Mouse (Mus musculus) cerebellum, adult 11-12 months (tissue): ENCODE data around the gene Ak2.
A peak's percentile ranks its signal among the peaks of the same experiment; 100 is the strongest.

ENCODE experiments used
- DNase-seq: peaks from one replicate; pipeline ENCODE4 v3.0.0; 2022

Gene Ak2

DNA sequence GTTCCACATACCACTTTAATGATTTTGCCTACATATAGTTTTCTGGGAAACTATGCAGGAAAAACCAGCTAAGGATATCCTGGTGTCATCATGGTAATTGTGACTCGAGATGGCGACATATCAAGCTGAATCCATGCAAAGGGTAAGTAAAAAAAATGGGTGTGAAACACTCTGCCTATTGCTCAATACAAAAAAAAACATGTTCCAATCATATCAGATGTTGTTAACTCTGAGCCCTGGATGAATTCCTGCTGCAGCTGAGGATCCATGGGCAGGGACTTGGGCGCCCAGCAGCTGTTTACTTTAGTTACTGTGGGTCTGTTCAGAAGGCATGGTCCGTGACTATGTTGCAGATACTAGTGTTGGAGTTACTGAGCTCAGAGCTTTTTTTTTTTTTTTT is 15.2 kb upstream of the Ak2 start:
- no peak for DNase-seq

DNA sequence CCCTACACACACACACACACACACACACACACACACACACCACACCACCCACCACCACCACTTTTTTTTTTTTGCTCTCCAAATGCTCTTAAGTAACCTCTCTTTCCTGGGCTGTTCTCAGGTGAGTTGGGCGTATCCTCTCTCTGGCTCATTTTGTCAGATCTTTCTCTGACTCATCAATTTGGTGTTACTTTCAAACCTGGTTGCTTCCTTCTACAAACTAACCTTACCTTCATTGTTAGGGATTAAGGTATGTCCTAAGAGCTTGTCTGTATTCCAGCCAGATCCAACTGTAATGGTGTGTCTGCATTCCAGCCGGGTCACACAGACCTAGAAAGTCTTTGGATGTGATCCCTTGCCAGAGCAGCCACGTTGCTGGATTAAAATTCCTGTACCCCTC is 14.5 kb upstream of the Ak2 start:
- DNase-seq: no peak

DNA sequence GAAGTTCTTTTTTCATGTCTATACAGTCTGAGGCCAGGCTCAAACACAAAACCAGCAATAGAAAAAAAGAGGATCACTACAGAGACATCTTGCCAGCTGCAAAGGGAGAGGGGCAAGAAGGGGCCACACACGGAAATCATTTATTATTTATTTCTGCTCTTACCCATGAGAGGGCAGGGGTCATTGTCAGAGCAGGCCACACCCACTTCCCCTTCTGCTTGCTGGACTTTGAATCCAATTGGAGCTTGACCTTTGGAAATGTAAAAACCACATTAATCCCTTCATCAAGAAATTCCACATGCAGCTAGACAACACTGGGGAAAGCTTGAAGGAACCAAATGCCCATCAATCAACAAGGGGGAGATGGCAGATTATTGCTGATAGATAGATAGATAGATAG is 13.1 kb upstream of the Ak2 start:
- no peak for DNase-seq

DNA sequence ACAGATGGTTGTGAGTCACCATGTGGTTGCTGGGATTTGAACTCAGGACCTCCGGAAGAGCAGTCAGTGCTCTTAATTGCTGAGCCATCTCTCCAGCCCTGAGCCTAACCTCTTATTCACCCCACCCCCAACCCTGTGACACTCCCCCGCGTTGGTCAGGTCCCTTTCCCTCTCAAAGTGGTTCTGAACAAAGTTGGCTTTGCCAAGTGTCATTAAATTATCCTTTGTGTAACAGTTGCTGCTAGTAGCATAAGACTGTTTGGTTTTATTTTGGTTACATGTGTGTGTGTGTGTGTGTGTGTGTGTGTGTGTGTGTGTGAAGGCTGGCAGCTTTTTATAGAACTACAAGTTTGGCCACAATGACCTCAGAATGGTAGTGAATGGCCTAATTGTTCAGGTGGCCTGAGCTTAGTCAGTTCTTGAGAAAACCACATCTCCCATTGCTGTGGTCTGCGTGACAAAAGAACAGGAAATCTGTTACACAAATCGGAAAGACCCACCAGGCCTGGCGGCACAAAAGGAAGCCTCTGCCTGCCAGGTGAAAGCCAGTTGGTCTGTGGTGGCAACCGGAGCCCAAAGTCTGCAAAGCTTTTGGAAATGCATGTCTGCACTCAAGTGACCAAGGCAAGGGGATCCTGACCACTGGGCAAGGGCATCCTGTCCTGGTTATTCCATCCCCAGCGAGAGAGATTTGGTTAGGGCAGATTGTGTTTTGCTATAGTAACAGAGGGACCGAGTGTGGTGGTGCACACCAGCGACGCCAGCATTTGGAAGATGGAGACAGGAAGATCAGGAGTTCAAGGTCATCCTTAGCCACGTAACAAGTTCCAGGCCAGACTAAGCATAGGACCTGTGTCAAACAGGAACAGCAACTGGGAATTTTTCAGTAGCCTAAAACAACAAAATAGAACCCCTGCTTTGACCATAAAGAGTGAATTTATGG is 10.6 kb upstream of the Ak2 start:
- no peak for DNase-seq

DNA sequence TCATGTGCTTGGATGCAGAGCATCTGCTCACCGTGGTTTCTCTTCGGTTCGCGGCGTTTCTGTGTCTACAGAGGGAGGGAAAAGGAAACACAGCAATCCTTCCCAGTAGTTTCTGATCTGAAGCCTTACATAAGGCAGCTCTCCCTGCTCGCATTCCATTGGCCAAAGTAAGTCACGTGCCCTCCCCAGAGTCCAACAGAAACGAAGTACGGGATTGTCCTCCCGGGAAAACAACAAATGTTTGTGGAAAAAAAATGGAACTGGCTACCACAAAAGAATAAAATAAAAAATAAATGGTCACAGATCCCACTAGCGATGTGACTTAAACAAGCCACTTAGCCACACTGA is 10.0 kb upstream of the Ak2 start:
- DNase-seq: no peak

DNA sequence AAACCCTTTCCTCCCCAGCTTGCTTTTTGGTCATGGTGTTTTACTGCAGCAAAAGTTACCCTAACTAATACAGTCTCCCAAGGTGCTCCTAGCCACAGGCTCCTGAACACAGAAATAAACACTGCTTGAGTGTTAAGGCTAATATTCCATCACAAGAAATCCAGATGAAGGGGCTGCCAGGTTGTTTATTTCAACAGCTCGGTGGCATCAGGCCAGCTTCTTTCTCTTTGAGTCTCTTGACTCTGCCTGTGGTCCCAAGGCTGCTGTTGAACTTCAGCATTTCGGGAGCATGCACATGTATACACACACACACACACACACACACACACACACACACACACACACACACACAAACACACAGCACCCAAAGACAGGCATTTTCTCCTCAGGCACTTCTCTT is 8.6 kb upstream of the Ak2 start:
- no peak for DNase-seq

DNA sequence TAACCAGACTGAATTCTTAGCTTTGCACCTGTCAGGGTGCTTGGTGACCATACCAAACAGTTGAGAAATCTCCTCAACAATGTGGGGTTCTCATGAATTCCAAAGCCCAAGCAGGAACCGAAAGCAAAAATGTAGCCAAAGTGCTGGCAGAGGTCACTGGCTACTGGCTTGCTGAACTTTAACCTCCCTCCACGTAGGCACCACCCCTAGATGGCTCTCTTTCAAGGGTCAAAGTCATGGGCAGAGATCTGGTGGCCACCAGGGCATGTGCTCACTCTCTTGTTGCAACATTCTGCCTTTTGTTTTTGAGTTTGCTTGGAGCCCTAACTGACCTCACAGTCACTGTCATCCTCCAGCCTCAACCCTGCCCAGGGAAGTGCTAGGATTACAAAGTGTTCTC is 8.1 kb upstream of the Ak2 start:
- no peak for DNase-seq

DNA sequence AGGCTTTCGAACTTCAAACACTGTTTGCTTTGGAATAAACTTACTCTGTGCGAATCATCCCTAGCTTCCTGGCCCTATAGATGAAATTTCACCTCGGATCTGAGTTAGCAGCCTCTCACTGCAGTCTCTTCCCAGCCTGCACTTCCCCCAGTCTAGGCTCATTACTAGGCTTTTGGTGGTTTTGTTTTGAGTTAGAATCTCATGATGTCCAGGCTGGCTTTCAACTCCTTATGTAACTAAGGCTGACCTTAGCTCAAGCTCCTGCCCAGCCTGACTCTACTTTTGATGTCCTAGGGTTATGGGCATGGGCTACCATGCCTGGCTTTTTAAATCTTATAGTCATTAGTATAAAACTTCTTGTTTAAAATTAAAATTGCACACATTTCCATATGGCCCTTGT is 7.2 kb upstream of the Ak2 start:
- no peak for DNase-seq

DNA sequence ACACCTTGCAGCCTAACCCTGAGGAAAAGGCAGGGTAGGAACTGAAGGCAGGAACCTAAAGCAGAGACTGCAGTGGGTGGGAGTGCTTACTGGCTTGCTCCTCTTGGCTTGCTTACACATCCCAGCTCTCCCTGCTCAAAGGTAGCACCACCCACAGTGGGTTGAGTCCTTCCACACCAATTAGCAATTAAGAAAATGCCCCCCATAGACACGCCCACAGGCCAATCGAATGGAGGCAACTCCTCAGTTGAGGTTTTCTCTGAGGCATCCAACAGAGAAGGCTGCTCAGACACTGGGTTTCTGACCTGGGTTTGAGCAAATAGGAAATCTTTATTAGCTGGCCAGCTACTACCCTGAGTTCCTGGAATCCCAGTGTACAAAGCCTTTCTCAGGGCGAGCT is 2.8 kb upstream of the Ak2 start:
- no peak for DNase-seq

DNA sequence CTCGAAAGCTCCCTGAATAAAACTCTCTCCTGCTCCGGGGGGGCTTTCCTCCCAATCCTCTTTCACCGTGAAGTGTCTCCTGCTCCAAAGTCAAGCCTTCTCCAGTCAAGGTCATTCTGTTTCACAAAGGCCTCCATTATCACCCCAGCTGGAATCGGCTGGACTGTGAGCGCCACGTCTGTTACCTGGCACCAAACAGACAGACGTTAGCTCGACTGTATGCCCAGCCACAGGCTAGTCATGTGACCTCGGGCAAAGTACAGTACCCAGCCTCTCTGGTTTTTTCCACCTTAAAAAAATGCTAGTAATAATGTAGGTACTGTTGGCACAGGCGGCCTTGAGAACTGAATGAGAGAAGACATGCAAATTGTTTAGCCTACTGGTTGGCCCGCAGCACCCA is 2.1 kb upstream of the Ak2 start:
- no peak for DNase-seq

DNA sequence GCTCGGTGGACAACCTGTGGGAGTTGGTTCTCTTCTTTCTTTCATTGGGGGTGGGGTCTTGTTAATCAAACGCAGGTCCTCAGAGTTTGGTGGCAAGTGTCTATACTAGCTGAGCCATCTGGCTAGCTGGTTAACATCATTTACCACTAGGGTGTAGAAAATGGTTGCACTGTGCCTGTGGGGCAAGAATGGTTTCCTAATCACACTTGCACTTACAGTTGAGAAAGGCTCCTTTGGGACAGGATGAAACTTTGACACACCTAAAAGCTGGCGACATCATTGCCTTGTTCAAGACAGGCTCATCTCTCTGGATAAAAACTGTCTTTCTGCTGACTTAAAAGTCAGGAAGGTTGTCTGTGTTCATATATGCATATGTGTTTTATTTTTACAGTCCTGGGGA is 418 bp downstream of the Ak2 start:
- no peak for DNase-seq

DNA sequence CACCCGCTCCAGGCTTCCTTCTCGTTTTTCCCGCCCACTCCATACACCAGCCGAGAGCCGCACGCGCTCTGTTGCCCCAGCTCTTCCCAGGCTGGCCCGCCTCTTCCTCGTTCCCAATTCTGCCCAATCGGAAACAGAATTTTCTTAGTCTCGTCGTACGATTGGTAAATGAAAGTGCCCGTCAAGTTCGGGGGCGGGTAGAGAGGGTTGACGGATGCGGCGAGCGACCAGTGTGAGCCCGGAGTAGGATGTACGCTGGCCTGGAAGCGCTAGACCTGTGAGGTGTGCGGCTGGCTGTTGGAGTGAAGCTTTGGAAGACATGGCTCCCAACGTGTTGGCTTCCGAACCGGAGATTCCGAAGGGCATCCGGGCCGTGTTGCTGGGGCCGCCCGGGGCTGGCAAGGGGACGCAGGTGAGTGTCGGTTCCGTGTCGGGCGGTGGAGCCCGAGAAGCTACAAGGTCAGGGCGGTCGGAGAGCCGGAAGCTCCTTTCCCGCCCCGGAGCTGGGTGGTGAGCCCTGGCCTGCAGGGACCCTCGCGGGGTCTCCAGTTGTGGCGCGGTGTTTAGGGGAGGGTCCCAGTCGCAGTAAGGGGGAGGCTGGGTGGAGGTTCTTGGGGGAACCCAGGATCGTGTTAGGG is 1.4 kb downstream of the Ak2 start:
- DNase-seq: peak; percentile 93

DNA sequence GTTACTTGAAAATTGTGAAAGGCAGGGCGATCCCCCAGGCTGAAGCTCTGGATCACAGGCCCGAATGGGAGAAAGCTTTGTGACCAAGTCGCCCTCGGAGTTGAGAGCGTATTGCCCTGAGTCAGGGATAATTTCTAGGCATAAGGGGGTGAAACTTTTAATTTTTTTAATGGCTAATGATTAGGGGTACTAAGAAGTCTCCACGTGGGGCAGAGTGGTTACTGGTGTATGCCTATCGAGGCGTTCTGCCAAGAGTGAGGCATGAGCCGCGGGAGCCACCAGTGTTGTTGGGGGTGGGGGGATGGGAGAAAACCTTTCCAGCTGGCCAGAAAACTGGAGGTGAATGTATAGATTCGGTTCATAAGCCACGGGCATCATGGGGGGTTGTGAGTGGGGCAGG is 1.9 kb downstream of the Ak2 start:
- peak; percentile 19 for DNase-seq

DNA sequence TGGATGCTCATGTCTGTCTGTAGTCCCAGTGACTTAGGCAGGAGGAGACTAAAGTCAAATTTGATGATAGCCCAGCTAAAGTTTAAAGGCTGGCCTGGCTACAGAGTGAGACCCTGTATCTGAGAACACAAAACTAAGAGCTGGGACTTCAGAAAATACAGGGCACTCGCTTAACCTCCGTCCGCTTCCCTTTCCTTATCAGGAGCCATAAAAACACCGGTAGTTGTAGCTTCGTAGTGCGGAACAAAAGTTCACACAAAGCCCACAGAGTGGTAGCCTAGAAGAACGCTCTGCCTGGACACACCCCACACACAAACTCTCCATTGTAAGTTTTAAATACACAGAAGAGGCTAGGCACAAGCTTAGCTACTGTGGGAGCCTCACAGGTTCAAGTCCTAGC is 3.5 kb downstream of the Ak2 start:
- no peak for DNase-seq

DNA sequence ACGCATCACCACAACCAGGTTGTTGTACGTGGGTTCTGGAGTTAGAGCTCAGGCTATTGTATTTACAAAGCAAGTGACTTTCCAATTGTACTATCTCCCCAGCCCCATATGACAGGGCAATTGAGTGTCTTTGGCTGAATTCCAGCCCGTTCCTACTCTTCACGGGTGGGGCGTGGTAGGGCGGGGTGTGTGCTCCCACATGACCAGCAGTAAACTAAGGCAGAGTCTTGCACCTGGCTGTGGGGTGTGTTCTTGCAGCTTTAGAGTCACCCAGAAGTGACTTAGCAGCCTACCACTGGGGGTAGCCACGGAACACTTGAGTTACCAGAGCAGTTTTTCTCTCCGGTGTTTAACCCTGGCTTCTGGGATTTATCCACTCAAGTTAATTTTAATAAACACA is 5.5 kb downstream of the Ak2 start:
- DNase-seq: no peak

DNA sequence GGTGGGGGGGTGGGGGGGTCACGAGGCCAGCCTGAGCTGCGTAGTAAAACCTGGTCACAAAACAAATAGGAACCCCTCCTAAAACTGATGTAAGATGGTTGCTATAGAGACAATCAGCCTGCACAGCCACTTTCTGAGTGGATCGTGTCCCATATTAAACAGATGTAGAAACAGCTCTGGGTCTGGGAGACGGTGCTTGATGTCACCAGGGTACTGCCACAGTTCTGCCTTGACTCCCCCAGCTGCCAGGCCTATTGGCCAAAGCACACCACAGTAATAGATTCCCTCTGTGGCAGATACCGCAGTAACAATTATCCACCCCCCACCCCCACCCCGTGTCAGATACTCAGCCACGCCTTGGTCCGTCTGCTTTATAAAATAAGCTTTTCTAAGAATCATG is 6.6 kb downstream of the Ak2 start:
- no peak for DNase-seq

DNA sequence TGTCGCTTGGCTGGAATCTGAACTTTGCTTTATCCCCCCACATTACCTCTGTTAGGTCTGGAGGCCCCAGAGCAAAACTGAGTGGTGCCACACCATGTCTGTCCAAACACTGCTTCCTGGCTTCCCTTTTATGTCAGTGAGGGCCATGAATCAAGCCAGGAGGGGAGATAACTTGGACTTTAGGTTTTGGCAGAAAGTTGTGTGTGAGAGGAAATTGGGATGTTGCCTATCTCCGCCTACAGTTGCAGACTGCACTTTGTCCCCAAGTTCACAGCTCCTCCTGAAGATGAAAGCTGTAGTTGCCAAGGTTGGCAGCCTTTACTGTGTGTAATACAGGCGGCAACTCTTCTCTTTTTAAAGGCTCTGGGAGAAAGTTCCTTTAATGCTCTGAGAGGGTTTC is 9.0 kb downstream of the Ak2 start:
- no peak for DNase-seq

DNA sequence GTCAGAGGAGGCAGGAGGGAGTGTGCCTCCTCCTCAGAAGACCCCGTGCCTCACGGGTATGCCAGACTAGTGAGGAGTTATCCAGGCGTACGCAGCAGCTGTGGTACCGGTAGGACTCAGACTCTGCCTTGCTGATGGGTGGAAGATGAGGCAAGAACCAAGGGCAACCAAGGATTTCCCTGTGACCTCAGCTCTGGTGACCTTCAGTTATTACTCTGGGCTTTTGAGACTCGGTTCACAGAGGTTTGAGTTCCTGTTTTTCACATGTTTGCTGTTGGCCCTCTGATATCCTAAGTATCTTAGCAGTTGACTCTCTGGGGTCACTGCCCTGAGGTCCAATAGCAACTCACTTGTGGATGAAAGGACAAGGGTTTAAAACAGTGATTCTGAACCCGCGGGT is 12.0 kb downstream of the Ak2 start:
- DNase-seq: no peak

DNA sequence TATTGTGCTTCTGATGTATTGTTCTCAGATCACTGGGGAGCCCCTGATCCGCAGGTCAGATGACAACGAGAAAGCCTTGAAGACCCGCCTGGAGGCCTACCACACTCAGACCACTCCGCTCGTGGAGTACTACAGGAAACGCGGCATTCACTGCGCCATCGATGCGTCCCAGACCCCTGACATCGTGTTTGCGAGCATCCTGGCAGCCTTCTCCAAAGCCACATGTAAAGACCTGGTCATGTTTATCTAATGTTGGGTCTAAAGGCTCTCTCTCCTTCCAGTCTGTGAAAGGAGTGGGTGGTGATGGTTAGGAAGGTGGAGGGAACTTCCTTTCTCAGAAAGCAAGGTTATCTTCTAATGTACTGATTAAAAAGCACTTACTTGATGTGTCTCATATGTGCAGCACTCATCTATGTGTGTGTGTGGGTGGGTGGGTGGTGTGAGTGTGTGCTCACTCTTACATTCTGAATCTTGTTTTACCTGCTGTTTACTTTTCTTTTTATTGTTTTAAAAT is 16.3 kb downstream of the Ak2 start:
- DNase-seq: no peak

DNA sequence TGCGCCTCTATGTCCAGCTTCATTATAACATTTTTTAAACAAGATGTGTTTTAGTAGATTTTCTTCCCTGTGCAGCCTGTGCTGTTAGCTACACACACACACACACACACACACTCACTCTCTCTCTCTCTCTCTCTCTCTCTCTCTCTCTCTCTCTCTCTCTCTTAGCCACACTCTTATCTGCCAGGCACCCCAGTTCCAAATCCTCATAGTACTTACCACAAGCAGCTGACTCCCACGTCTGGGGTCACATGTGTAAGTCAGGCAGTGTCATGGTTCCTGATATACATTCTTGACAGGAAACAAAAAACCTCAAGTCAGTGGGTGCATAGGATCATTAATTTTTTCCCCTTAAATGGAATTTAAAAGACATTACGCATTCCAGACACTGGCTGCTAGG is 16.9 kb downstream of the Ak2 start:
- no peak for DNase-seq

DNA sequence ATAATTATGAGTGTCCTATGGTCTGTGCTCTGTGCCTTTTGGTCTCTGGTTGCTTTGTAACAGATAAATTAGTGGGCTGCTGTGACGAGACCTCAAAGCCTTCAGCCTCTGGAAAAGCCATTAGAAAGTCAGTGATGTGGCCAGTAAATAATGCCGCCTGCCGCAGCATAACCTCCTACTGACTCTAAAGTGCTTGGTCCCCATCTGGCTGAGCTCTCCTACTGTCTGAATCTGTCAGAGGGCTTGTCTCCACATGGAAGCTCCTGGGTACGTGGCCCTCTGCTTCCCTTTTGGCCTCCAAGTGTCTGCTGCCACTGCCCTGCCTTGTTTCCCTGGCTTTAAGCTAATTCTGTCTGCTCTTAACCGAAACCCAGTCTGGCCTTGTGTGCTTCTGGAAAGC is 17.8 kb downstream of the Ak2 start:
- DNase-seq: no peak

DNA sequence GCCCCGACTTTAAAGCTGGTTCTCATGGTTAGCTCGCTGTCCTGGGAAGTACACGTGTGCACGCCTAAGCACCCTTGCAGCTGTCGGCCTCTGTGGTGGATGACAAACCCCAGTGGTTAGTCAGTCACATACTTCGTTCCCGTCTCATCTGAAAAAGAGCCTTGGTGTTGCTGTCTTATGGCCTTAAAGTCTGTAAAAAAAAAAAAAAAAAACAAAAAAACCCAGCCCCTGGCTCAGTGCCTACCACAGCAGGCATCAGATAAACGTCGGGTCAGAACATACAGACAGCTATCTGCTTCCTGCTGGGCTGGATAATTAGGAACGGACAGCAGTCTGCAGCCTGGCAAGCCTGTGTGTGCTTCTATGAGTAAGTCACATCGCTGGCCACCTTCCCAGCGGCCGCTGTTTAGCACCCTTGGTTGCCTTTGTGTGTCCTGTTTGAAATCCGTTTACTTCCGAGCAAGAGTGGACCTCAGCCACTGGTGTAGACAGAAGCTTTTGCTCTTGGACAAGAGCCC is 19.9 kb downstream of the Ak2 start:
- DNase-seq: peak; percentile 55

DNA sequence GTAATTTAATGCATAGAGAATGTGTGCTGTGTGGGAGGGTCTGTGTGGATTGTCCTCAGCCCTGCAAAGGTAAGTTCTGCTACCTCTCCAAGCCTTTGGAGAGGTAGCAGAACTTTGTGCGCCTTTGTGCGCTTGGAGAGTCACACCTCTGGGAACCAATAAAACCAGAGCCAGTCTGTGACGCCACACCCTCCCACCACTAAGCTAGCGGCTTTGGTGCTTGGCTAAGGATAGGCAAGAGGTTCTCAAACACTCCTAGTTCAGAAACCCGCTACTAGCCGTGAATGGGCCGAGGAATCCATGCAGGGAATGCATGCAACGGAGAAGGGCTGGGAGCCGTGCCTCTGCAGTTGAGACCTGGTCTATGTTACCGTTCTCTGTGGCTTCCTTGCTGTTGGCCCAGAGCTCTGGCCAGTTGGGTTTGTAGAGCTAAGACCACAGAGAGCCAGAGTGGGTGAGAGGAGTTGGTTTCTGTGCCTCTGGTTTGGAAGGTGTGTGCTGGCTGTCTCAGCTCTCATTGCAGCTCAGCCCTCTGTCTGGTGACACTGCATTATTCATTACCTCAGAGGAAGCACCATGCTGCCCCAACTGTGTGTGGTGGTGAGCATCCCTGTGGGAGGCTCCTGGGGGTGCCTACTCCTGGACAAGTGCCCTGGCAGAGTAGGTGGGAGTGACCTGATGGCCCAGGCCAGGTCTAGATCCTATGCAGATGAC is 21.6 kb downstream of the Ak2 start:
- DNase-seq: no peak

DNA sequence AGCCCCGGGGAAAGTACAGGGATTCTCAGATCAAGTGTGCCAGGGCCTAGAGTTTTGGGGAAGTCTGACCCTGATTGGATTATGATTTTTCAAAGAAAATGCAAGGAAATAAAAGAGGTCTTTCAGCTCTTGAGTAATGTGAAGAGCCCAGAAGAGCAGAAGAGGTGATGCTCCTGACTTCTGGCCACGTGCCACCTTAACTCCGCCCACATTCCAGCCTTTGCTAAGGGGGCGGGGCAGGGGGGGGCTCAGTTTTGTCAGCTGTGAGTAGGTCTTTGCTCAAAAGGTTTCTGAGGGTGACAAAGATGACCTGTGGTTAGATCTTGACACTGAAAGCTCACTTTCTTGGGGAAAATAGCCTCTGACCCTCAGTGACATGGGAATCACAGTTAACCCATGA is 24.6 kb downstream of the Ak2 start:
- DNase-seq: no peak
